Mouse (Mus musculus): Measurements from ENCODE around the gene Slc1a3.

DNA sequence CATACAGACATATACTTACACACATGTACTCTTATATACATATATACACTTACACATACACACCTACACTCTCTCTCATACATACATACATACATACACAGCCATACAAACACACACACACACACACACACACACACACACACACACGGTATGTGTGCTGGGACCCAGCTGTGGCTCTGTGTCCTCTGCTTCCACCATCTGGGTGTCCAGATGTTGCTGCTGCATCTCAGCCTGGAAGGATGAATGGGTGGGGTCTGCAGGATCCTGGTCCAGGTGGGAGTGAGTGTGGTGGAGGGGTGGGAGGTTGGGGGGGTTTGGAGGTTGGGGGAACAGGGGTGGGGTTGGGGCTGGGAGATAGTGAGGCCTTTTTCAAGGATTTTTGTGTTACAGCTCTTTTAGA lies 38.2 kb upstream of the Slc1a3 start:
- TF ChIP-seq EP300 (IDR thresholded peaks at IDR 0.05; ENCODE audit: low read depth) (no peak), CTCF (IDR thresholded peaks at IDR 0.05; ENCODE audit: low read depth) (no peak)

All from liver, embryonic 14.5 days (tissue).